Mouse (Mus musculus) neural tube, embryonic 10.5 days (tissue): ENCODE results near the gene Trim50.
"Not testable (repeated sequence)": the region's sequence is repeated elsewhere in the genome, so short reads cannot be mapped to it uniquely, and the experiment has no call there.

ENCODE experiments used
- DNase-seq: peaks from one replicate; pipeline ENCODE4 v3.0.0-alpha.2; 2017; ENCODE audit warnings: low spot score; ENCODE audit errors: extremely low spot score

Gene Trim50

DNA sequence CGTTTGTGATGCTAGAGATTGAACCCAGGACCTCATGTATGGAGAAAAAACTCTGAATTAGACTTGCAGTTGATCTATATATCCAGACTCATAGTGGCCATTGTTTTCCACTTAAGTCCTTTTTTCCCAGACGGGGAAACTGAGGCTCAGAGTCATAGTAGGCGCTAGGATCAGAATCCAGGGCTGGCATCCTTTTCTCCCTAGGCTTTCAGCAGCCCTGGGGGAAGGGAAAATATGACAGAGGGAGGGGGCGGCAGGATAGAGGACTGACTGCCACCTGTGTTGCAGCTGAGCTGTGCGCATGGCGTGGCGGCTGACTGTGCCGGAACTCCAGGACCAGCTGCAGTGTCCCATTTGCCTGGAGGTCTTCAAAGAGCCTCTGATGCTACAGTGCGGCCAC lies at the start of gene Trim50:
Trim50 (plus strand) TSS at position 301 of the 400 bp plus-strand sequence.
- DNase-seq, result no peak

DNA sequence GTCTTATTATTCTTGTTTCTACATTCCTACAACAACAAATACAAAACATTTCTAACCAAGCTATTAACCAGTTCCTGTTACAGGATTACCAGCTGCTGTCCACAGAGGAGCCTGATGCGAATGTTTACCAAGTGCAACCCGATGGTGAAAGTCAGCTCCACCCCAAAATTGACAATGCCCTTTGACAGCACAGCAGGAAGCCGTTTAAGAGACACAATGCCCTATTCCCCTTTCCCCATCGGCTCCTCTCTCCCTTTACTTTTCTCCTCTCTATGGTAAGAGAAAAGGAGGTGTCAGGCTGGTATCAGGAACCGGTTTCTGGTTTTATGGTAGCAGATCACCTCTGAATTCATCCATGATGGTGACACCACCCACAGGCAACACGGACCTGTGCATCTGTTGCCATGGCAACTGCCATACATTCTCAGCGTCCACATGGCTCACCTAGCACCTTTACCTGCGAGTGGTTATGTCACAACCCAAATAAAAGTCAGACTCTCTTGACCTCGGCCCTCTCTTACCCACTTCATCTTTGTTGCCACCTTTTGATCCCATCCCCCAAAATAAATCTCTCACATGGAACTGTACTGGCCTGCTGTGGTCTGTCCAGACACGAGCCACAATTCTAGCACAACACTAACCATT lies 46.7 kb upstream of the Trim50 start:
- DNase-seq, result no peak

DNA sequence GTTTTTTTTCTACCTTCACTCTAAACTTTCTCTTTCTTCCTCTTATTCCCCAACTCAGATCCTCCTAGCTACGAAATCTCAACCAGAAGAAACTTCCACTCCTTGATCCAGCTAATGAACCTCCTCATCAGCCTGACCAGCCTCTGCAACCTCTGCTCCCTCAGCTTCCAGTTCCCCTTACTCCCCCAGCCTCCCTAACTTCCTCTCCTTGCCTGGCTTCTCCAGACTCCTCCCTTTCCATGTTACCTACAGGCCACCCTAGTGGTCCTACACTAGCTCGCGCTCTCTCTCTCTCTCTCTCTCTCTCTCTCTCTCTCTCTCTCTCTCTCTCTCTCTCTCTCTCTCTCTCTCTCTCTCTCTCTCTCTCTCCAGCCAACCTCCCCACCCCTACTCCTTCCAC lies 36.9 kb upstream of the Trim50 start:
- no peak for DNase-seq

DNA sequence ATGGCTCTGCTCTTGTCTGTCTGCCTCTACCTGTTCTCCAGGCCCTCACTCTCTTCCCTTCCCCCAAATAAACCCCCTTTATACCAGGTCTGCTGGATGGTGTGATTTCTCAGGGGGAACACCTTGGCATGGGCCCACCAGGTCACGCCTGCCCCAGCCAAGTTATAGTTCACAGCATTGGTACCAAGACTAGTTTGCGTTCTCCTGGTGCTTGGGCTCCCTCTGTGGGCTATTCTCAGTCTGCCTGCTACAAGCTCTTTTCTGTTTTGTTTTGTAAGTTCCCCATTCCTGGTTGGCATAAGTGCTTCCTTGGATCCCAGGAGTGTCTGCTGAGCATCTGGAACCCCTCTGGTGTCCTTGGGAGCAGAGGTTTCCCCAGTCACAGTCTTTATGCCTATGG lies 33.2 kb upstream of the Trim50 start:
- no peak for DNase-seq

DNA sequence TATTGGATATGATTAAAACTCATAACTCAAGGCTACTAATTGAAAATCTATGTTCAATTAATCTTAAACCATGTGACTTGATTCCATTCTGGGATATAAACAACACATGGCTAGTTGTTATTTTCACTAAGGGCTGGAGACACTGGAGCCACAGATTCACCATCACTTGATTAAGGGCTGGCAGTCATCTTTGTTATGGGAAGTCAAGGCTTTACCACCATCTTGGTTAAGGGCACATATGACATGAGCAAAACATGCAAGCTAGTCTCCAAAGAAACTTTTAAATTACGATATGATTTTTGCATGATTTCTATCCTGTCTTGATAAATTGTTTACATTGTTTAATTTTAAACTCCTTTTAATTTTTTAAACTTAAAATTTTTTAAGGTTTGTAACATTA lies 30.9 kb upstream of the Trim50 start:
- DNase-seq, result no peak

DNA sequence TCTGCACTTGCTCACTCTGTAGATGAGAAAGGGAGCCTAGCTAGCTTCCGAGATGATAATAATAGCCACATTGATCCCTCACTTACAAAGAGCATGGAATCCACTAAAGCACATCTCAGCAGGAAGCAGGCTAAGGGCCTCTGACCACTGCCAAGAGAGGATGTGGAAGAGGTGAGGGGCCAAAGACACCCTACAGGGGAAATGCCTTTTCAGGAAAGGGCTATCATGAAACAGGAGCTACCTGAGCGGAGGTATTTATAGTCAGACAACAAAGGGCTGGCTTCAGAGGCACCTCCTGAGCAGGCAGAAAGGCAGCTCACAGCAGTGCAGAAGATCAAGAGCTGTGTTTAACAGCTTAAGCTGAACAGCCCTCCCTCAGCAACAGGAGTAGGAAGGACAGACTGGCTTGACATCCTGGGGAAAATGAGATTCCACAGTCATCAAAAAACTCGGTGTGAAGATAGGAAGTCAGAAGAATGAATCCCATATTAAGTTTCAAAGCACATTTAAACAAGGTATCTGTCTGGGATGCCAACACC lies 26.9 kb upstream of the Trim50 start:
- DNase-seq, result no peak

DNA sequence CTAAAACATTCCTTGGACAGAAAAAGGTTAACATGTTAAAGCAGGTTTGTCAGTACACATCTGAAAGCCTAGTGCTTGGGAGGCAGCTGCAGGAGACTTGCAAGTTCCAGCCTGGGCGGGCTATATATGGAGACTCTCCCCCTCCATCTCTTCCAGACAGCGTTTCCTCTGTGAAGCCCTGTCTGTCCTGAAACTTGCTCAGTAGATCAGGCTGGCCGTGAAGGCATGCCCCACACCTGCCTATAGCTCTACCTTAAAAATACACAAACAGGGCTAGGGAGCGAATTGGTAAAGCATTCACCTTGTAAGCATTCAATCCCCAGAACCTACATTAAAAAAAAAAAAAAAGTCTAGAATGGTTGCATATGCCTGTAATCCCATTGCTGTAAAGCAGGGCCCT lies 23.6 kb upstream of the Trim50 start:
- DNase-seq, result no peak

DNA sequence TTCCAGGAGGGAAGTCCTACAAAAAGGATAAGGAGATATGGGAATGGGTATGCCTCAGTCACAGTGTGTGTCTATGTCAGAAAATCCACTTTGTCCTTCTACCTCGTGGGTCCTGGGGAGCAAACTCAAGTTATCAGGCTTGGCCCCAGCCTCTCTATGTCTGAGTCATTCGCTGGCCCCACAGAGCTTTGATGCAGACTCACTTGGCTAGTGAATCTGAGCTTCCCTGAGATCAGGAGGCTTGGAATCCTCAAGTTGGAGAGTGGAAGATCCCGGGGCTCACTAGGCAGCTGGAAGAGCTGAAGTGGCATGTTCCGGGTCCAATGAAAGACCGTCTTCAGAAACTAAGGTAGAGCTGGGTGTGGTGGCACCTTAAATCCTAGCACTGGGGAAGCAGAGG lies 22.9 kb upstream of the Trim50 start:
- no peak for DNase-seq

DNA sequence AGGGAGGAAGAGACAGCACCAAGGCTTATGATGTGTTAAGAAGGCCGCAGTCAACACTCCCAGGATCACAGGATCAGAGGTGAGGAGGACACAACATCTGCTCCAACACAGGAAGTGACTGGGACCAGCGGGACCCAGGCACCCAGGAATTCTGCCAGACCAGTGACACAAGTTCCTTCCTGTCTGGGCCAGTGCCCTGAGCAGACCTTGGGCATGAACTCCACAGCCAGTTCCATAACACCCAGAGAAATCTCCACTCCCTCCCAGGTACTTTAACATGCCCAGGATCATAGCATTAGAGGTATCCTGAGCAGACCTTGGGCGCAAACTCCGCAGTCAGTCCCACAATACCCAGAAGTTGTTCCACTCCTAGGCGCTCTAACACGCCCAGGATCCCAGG lies 21.9 kb upstream of the Trim50 start:
- no peak for DNase-seq

DNA sequence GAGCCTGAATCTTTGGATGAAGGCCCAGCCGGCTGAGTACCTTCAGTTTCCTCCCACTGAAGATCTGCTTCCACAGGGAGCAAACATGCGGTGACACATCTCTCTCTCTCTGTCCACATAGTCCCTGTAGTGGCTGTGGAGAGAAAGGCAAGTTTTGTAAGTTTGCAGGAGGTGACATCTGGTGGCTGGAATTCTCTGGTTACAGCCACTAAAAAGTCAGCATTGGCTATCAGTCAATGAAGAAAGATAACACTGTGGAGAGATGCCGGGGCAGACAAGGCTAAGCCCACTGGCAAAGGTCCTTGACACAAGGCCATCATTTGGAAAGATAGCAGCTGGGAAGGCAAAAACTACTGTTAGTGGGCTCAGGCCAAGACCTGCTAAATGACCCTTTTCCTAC lies 15.5 kb upstream of the Trim50 start:
- no peak for DNase-seq

DNA sequence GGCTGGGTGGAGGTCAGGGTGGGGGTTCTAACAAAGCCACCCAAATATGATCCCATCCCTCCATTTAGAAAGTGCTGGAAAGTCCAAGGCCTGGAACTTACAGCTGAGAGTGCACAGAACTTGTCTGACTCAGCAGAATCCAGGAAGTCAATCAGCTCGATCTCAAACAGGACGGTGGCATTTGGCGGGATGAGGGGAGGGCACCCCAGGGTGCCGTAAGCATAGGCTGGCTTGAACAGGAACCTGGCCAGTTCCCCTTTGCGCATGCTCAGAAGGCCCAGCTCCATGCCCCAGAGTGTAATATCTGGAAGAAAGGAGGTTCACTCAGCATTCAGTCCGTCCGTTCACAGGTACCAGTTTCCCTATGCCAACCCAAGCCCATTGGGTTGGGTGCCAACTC lies 7.1 kb upstream of the Trim50 start:
- no peak for DNase-seq

DNA sequence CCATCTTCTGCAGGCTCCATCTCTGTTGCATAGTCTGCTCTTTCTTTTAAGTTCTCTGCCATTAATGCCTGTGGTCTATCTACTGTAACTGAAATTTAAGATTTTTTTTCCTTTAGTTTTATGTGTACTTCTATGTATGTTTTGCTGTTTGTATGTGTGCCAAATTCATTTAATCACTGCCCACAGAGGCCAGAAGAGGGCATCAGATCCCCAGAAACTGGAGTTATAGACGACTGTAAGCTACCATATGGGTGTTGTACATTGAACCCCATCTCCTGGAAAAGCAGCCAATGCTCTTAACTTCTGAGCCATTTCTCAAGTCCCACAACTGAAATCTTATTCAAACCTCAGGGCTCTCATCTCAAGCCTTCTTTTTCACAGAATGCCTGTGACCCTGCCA lies 6.7 kb upstream of the Trim50 start:
- DNase-seq, result no peak

DNA sequence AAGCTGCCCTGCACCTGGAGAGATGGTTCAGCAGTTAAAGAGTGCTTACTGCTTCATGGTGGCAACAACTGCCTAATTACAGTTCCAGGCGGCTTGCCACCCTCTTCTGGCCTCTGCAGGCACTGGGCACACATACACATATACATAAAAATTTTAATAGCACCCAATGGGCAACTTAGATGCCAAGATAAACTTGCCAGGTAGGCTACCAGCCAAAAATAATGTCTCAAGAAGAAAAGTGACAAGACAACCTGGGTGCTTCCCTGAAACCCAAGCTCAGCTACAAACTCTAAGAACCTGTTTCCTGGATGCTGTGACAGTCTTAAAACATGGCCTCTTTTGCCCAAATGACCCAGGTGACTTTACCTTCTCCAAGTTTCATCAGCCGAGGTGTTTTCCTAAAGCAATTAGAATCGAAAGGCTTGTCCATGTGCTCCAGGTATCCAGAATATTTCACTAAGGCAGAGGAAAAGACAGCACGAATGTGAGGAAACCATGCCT lies 5.5 kb upstream of the Trim50 start:
- DNase-seq, result no peak

DNA sequence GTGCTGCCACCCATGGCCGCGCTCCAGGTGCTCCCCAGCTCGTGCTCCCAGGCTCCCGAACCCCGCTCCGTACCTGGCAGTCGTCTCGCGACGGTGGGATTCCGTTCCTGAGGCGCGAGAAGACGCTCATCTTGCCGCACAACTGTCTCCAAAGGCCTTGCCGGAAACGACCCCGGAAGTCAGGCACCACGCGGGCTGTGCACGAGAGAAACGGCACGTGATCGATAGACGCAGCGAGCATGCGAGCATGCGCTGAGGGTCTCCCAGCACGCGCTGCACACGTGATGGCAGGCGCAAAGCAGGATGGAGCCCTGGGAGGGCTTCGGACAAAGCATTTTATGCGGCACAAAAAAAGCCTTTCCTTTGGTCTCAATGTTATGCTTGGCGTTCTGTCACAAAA lies 3.2 kb upstream of the Trim50 start, which contains the start of gene Fkbp6:
Fkbp6 (minus strand) TSS at position 183 of the 400 bp plus-strand sequence.
- no peak for DNase-seq

DNA sequence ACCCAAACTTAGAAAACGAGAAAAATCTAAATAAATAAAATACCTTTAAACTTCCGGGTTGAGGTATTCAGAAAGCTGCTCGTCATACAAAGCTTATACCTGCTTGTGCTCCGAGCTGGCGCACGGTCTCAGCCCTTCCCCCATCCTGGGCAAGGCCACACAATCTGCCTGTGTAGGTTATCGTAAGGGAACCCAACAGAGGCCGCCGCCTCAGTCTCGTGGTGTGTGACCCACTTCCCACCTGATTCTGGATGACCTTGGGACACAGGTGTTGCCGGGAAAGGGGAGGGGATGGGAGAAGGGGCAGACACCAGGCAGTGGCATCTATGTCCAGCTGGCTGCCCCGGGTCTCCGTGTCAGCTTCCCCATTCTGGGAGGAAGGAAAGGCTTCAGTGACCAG lies 1.5 kb upstream of the Trim50 start:
- DNase-seq, result no peak

DNA sequence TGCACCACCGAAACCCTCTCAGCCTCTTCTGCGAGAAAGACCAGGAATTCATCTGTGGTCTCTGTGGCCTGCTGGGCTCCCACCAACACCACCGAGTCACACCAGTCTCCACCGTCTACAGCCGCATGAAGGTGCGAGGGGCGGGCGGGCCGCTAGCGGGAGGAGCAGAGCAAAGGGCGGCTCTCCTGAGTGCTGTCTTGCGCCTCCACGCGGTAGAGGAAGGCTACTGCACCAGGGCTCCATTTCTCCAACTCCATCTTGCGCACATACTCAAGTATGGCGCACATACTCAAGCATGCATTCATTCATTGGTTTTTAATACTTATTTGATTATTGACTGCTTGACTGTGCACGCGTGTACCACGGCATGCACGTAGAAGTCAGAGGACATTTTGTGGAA lies 469 bp downstream of the Trim50 start:
- no peak for DNase-seq

DNA sequence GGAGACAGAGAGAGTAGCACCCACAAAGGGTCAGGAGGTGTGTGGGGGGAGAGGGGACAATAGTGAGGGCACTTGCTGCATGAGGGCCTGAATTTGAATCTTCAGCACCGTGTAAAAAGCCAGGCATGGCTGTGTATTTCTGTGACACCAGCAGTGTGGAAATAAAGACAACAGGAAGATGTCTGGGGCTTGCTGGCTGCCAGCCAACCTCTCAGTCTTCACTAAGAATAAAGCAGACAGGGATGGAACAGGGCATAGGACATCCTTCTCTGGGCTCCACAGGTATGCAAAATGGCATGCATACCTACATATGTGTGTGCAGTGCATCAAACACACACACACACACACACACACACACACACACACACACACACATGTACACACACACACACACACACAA lies 3.0 kb downstream of the Trim50 start:
- no peak for DNase-seq

DNA sequence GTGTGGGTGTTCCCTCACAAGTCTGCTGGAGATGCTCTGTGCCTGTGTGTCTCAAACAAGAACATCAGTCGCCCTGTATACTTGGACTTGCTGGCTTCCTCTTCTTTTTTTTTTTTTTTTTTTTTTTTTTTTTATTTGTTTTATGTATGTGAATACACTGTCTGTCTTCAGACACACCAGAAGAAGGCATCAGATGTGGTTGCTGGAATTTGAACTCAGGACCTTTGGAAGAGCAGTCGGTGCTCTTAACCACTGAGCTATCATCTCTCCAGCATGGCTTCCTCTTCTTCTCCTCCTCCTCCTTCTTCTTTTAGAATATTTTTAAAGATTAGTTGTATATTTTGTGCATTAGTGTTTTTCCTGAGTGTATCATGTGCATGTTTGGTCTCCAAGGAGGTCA lies 4.5 kb downstream of the Trim50 start:
- DNase-seq, result no peak

DNA sequence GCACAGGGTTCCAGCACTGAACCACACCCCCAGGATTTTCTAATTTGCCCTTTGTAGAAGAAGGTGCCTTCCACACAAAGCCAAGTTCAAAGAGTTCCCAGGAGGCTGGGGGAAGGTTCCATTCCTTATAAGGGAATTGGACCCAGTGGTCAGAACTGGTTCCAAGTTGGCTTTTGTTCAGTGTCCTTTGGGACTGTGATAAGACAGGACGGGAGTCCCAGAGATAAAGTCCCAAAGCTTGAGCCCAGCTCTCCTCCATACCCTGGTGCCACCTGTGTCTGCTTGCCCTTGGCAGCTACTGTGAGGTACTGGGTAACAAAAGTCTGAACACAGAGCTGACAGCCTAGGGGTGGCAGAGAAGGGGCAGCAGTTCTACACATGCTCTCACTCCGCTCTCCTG lies 6.7 kb downstream of the Trim50 start:
- no peak for DNase-seq

DNA sequence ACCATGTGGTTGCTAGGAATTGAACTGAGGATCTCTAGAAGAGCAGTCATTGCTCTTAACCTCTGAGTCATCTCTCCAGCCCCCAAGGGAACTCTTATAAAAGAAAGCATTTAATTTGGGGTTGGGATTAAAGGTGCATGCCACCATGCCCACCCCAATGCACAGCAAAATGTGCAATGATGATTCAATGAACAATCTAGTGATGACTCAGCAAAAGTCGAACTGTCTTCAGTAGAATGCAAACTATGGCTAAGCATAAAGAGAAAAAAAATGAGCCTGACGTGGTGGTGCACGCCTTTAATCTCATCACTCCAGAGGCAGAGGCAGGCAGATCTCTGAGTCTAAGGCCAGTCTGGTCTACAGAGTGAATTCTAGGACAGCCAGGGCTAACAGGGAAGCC lies 9.5 kb downstream of the Trim50 start:
- DNase-seq, result no peak

DNA sequence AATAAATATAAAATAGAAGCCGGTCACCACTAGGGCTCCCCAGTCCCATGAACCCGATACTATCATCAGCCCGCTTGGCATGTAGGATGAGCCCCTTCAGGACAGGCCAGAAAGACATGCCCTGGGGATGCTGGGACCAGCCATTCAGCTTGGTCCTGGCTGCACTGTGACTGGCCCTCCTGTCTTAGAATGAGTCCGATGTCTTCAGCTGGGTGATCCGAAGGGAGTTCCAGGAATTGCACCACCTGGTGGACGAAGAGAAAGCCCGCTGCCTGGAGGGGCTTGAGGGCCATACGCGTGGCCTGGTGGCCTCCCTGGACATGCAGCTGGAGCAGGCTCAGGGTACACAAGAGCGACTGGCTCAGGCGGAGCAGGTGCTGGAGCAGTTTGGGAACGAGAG lies 10.4 kb downstream of the Trim50 start:
- peak; percentile 50 for DNase-seq

DNA sequence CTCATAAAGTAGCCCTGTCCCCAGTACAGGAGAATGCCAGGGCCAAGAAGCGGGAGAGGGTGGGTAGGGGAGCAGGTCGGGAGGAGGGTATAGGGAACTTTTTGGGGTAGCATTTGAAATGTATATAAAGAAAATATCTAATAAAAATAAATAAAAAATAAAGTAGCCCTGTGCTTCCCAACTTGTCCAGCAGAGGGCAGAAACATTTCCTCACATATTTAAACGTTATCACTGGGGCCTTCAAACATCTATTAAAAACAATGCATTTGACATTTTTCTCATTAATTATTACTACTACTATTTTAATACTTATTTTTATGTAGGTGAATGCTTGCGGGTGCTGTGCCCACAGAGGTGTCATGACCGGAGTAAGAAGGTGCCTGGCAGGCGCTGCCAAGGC lies 14.7 kb downstream of the Trim50 start:
- no peak for DNase-seq

DNA sequence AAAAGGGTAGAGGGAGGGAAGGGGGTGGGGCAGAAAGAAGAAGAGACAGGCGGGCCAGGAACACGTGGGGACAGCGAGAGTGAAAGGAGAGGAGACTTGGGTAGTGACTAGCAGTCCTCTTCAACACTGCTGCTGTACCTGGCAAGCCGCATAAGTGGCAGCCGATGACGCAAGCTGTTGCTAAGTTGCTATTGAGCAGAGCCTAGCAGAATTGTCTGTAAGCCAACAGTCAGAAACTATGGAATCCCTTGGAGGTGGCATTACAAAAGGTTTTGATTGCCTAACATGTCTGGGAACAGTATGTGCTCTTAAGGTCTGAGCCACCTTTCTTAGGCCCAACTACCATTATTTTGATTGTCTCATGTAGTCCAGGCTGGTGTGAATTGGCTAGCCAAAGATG lies 15.2 kb downstream of the Trim50 start:
- no peak for DNase-seq

DNA sequence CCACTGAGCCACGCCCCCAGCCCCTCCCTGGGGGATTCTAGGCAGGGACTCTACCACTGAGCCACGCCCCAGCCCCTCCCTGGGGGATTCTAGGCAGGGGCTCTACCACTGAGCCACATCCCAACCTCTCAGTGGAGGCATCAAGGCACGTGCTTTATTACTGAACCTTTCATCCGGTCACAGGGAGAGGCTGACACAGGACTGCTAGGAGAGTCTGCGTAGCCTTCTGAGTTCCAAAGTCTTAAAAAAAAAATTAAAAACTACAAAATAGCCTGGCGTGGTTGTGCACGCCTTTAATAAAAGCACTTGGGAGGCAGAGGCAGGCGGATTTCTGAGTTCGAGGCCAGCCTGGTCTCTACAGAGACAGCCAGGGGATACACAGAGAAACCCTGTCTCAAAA lies 16.1 kb downstream of the Trim50 start:
- DNase-seq, result not testable (repeated sequence)
